Mouse (Mus musculus): ENCODE data around the gene Ubash3a. TPM values are rescaled to one million over a fixed set of nuclear protein-coding genes. Genes with fewer than 3 reads are reported as not detected.

Ubash3a gene
- total RNA-seq, 2 experiments from 2014 or later: not detected

DNA sequence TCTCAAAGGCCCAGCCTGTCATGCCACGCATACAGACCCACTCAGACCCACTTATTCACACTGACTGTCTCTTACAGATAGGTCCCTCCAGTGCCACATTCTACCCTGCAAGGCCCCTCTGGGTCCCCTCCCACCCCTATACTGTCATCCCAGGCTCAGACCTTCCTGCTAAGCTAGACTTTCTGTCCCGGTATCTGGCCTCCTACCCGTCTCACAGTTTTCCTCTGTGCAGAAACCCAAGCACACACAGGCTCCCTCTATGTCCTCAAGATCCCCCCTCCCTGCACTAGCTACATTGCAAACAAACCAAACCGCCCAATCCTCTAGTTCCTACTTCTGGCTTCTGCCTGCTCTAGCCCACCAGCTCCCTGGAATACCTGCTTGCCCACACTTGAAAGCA, 70.3 kb downstream of the Ubash3a start:
- no peak for DNase-seq (ENCODE audit: low spot score in 2 of 2)

DNA sequence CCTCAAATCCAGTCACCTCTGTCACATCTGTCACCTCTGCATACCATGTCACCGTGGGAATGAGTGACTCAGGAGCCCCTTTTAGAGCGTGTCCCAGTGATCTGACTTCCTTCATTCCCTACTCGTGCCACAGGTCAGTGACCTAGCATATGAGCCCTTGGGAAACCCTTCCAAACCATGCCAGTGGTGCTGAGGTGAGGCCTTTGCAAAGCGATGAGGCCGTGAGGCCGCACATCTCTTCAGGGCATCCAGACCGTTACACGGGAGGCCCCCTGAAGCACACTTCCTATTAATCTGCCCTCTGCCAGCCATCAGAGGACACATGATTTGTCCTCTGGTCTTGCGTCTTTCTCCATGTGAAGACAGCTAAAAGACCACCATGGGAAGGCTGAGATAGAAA, 71.9 kb downstream of the Ubash3a start:
- no peak for DNase-seq (ENCODE audit: low spot score in 2 of 2)

DNA sequence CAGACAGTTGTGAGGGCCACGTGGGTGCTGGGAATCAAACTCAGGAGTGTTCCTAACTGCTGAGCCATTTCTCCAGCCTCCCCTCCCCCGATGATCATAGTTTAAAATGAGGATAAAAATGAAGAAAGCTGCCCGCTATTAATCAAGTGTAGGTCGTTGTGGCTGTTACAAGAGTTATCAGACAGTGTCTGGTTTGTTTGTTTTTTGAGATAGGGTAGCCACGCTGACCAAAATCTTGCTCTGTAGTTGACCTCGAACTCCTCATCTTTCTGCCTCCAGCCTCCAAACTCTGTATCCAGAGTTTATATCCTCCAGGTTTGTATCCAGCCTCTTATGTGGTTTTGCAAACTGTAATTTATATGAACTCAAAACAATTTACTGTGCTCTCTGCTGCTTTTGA, 72.6 kb downstream of the Ubash3a start:
- DNase-seq (ENCODE audit: low spot score in 2 of 2): no peak

DNA sequence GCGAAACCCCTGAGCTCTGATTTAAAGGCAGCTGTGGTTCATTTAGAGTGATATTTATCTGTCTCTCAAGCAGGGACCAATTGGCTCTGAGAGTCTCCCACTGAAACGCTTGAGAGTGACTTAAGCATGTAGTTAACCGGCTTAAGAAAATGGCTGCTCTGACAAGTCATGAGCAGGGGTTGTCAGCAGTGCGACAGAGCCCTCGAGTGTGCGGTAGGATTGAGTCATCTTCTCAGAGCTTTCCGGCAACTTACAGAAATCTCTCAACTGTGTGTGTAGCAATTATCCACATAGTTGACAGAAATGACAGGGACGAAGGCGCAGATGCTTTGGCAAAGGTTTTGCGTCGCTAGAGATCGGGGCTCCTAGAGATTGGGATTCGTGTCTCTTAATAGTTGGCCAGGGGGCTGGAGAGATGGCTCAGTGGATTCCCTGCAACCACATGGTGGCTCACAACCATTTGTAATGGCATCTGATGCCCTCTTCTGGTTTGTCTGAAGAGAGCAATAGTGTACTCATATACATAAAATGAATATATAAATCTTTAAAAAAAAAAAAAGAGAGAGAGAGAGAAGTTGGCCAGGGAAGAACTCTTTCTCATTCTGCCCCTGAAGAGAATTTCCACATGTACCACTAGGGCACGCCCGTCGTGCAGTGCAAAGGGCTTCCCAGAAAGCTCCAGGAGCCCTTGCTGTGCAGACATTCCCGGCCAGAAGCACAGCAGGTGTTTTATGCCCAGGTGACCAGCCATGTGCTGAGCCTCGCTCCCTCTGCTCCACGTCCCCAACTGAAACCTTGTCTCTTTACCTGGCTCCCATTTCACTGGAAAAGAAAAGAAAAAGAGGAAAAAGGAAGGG, 74.4 kb downstream of the Ubash3a start:
- no peak for DNase-seq (ENCODE audit: low spot score in 2 of 2)

DNA sequence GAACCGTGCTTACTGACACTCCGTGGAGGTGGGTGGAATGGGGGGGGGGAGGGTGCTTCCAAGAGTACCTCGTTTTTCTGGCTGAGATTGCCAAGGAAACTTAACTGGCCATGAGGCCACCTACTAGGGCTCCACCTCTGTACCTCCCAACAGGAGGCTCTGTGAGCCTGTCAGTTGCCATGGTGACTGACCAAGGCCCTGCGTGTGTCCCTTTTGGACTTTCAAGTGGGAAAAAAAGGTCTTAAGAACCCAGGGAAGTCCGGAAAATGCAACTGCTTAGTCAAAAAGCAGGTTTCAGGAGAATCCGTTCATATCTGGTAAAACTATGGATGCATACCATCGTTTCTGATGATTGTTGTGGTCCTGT, 75.0 kb downstream of the Ubash3a start:
- DNase-seq (ENCODE audit: low spot score in 2 of 2): no peak

DNA sequence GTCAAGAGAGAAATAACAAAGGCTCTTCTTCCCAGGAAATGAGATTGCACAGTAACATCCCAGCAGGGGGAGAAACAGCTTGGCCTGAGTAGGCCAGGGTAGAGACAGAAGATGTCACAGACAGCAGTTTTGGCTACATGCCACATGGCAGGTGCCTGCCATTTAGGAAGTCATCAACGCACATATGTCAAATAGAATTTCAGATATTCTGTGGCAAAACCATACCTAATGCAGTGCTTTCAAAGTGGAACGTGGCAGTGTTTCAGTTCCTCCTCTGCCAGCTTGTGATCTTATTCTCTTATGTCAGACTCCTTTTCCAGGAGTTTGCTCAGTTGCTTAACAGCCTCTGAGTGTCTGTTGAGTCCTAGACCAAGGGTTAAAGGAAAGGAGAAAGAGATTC, 78.2 kb downstream of the Ubash3a start:
- no peak for DNase-seq (ENCODE audit: low spot score in 2 of 2)

DNA sequence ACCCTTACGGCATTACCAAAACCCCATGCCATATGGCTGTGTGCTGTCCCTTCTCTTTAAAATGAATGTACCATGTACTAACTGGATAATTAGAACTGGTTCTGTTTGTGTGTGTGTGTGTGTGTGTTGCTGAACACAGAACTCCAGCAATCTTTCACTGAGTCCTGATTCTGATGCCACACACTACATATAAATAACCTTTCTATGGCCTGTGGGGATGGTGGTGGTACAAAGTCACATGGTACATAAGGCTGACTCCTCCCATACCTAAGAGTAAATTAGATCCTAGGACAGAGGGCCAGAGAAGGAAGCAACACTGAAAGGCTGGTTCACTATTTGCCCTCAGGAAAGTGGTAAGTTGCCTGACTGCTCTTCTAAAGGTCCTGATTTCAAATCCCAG, 78.8 kb downstream of the Ubash3a start, which contains the start of gene Slc37a1:
Slc37a1 (plus strand) TSS at position 301 of the 400 bp plus-strand sequence.
- no peak for DNase-seq (ENCODE audit: low spot score in 2 of 2)

DNA sequence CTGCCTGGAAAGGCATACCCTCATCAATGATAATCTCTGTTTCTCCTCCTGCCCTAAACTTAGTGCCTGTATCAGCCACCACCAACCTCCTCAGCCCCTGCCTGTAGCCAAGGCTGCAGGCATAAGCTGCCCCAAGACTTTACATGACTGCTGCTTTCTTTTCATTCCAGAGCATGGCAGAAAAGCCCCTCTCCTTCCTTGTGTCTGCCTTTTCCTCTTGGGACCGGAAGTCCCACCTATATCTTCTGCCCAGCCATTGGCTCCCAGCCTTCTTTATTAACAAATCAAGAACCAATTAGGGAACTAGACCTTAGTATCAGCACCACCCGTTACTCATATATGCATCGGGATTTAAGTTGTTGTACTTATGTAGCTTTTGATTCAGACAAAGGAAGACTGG, 79.5 kb downstream of the Ubash3a start:
- no peak for DNase-seq (ENCODE audit: low spot score in 2 of 2)

DNA sequence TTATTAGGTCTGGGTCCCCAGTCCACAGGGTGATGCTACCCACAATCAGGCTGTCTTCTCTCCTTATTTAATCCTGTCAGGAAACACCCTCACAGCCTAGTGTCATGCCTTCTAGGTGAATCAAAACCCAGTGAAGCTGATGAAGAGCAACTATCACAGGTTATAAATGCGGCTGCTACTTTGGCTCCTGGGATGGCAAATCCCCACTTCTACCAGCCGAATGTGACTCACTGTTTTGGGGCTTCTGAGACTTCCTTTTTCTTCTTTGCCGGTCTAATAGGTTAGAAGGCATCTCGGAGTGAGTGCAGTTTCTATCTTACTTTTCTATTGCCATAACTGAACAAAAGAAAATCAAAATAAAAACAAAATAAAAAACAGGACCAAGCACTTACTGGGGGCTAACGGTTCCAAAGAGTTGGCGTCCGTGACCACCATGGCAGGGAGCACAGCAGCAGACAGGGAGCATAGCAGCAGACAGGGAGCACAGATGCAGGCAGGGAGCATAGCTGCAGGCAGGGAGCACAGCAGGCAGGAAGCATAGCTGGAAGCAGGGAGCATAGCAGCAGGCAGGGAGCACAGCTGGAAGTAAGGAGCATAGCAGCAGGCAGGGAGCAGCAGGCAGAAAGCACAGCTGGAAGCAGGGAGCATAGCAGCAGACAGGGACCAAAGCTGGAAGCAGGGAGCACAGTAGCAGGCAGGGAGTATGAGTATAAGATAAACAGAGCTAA, 81.5 kb downstream of the Ubash3a start:
- no peak for DNase-seq (ENCODE audit: low spot score in 2 of 2)

DNA sequence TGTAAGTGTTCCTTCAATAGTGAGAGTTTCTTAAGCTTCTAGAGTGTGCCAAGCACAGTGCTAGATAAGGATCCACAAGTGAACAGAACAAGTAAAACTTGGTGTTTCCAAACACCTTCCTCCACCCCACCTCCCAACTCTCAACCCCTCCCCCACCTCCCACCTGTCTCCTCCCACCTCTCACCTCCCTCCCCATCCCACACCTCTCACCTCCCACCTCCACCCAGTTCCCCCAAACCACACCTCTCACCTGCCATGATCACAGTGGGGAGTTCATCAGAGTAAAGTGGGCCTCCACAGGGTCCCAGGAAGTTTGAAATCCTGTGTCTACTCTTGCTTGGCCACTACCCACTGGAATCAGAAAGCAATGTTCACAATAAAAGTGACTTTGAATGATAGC, 82.6 kb downstream of the Ubash3a start:
- no peak for DNase-seq (ENCODE audit: low spot score in 2 of 2)

DNA sequence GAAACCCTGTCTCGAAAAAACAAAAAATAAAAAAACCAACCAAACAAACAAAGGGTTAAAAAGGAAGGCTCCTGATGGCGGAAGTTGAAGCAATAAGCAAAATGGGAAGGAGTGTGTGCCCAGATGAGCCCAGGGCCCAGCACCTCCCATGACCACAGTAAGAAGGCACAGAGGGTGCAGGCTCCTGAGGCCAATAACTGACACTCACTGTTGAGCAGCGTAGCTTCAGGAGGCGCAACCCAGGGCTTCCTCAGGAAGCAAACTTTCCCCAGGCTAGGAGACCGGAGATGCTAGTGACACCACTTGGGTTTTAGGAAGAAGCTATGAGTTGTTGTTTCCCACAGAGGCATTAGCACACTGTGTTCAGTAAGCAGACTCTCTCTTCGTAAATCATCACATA, 83.2 kb downstream of the Ubash3a start:
- DNase-seq (ENCODE audit: low spot score in 2 of 2): no peak

DNA sequence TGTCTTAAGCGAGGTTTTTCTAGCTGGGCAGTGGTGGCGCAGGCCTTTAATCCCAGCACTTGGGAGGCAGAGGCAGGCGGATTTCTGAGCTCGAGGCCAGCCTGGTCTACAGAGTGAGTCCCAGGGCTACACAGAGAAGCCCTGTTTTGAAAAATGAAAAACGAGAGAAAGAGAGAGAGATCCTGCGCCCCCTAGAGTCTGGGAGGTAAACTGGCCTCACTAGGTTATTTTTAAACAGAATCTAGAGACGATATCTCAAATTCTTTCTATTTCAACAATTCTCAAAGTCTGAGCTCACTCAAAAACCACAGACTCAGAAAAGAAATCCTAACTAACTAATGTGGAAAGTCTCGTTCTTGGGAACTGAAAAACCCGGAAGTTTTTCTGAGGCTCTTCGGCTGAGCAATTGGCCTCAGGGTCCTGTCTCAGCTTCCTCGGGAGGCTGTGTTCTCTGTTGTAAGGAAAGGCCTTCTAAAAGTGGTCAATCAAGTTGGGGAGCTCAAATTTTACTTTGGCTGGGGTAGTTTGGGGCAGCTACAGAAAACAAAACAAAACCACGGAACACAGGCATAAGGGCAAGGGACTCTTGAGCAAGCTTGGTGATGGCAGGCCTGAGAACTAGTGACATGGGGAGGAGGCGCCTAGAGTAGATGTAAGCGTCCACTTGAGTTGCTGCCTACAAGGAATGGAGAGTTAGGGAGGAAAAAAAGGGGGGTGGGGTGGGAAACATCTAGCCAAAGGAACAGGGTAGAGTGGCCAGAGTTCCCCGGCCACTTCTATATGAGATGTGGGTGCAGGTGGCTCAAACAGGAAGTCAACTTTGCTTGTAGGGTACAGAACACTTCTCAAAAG, 86.9 kb downstream of the Ubash3a start:
- no peak for DNase-seq (ENCODE audit: low spot score in 2 of 2)

DNA sequence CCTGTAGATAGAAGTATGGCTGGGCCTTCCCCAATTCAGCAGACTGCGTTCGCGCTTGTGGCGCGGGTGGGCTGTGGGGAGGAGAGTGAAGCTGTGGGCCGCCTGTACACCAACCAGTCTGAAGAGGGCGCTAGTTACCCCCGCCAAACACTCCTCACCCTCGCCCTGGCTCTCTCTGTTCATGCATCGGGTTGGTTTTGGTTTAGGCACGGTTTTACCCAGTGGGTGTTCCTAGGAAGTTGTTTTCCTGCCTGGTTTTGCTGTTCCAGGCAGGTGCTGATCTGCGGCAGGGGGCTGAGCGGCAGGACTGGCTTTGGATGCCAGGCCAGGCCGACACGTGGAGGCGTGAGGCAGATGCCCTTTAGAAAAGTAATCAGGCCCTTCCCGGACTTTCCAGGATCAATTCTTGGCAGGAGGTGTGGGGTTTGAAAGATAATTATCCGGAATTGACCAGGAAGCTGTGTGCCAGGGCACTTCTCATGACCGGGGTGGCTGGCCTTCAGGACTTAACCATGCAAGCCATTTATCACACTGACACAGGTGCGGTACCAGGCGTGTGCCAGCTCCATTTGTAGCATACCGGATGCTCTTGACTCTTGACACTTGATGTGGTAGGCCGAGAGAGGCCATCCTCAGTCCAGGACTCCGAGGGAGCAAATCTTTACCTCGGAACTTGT, 87.7 kb downstream of the Ubash3a start:
- no peak for DNase-seq (ENCODE audit: low spot score in 2 of 2)

DNA sequence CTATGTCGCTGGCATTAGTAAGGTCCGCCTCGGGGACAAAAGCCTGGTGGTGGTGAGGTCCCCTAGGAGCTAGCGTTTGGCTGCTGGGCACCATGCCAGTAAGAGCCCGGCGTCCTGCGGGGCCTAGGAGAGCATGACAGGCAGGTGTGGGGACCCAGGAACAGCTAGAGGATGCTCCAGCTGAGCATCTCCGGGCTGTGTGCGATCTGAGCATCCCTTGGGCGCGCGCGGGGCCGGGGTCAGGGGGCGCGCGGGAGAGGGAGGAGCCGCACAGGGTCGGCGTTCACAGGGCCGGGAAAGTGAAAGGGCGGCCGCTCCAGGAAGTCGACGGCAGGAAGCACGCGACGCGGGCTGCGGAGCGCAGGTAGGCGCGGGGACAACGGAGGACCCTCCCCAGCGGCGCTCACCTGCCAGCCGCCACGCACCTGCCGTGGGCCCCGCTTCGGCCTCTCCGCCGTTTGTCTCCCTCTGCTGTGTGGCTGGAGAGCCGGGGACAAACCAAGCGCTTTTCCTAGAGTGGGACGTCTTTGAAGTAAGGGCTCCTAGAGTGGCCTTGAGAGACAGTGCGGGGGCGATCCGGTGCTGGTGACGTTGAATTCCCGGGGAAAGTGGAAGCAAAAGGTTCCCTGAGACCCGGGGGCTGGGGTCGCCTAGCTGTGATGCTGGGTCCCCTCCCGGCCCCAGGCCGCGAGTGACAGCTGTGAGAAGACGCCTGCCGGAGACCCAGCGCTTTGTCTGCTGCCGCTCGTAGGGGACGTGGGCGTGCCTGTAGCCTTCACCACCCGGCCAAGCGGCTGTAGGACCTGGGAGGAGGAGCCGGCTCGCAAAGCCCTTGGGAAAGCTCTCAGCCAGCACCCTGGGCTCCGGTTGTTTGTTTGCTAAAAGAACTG, 88.5 kb downstream of the Ubash3a start:
- DNase-seq (ENCODE audit: low spot score in 2 of 2): peak; percentile 66 to 82

Other genes with a start within 250 kb of the Ubash3a start
- gene Abcg1, start 150.2 kb upstream of the Ubash3a start, total RNA-seq (2021): 10 to 100 TPM; 70.5 to 80.0 TPM
- gene Tff3, start 78.2 kb upstream of the Ubash3a start, total RNA-seq (2021): not detected
- not detected for gene Tff2, start 63.6 kb upstream of the Ubash3a start, total RNA-seq (2021)
- not detected for gene Tff1, start 42.6 kb upstream of the Ubash3a start, total RNA-seq (2021)
- gene Tmprss3, start 8.9 kb upstream of the Ubash3a start, total RNA-seq (2021): under 1 TPM in 1 of 2 experiments, not detected in 1; 0.12 TPM
- 10 to 100 TPM; 15.4 to 16.8 TPM for gene Rsph1, start 69.5 kb downstream of the Ubash3a start, total RNA-seq (2021)
- 10 to 100 TPM; 10.2 to 10.7 TPM for gene Slc37a1, start 78.9 kb downstream of the Ubash3a start, total RNA-seq (2021)
- 10 to 100 TPM; 21.2 to 22.4 TPM for gene Pde9a, start 178.3 kb downstream of the Ubash3a start, total RNA-seq (2021)